Mouse (Mus musculus) heart, embryonic 13.5 days (tissue): ENCODE data around the gene Gm45717. TPM values are rescaled to one million over a fixed set of nuclear protein-coding genes. Genes with fewer than 3 reads are reported as not detected.

Experiments used
- ATAC-seq: fragments of 200-750 bp; cut with Nextera tagmentation; 2 replicates; pipeline ENCODE4 v1.8.0; 2017; ENCODE audit warnings: moderate TSS enrichment; ENCODE audit not compliant: insufficient number of reproducible peaks, low FRiP score, low TSS enrichment; ENCODE audit errors: extremely low read depth
- H3K27ac ChIP-seq: fragments of 300-500 bp; sonication (generic); replicated peaks from 2 replicates; pipeline ENCODE4 v1.5.1; 2015; ENCODE audit warnings: moderate library complexity, mild to moderate bottlenecking, inconsistent platforms
- H3K27me3 ChIP-seq: fragments of 300-500 bp; sonication (generic); replicated peaks from 2 replicates; pipeline ENCODE4 v1.6.1; 2015; ENCODE audit warnings: mild to moderate bottlenecking, inconsistent platforms
- H3K36me3 ChIP-seq: fragments of 300-500 bp; sonication (generic); 2 replicates; pipeline ENCODE4 v1.6.1; 2015; ENCODE audit warnings: mild to moderate bottlenecking, inconsistent platforms
- H3K4me1 ChIP-seq: fragments of 300-500 bp; sonication (generic); 2 replicates; pipeline ENCODE4 v1.6.1; 2015; ENCODE audit warnings: inconsistent platforms
- H3K4me2 ChIP-seq: fragments of 300-500 bp; sonication (generic); 2 replicates; pipeline ENCODE4 v1.6.1; 2015; ENCODE audit warnings: inconsistent platforms, mild to moderate bottlenecking, moderate library complexity
- H3K4me3 ChIP-seq: fragments of 300-500 bp; sonication (generic); 2 replicates; pipeline ENCODE4 v1.5.1; 2015; ENCODE audit warnings: moderate library complexity, mild to moderate bottlenecking, inconsistent platforms
- H3K9ac ChIP-seq: fragments of 300-500 bp; sonication (generic); 2 replicates; pipeline ENCODE4 v1.6.1; 2015; ENCODE audit warnings: inconsistent platforms, mild to moderate bottlenecking, moderate library complexity
- H3K9me3 ChIP-seq: fragments of 300-500 bp; sonication (generic); 2 replicates; pipeline ENCODE4 v1.6.1; 2016; ENCODE audit warnings: inconsistent platforms
- WGBS: fragments of 180-500 bp; shearing (Covaris S2); methylation state at CpG from one replicate; pipeline ENCODE4 v1.1.7; 2015; ENCODE audit warnings: mixed read lengths; 5-methylcytosine and 5-hydroxymethylcytosine counted together
- polyA plus RNA-seq: library from polyadenylated mRNA; unstranded; fragments of >200 nt; fragmentation: Nextera tagmentation; extraction: Ambion mirVana; gene quantifications from 2 replicates; pipeline ENCODE4 v1.2.1, GENCODE M21; 2015

Gm45717 gene
- polyA plus RNA-seq, 1 experiment from 2014 or later: not detected

- peaks cover 51% of the 10 kb centered on the region for H3K4me1 ChIP-seq
- no peak for ATAC-seq
- 0 out of 2 replicates have a peak, but pooled peaks cover 8% of the 10 kb centered on the region for H3K27me3 ChIP-seq
- H3K36me3 ChIP-seq: peaks cover 31% of the 10 kb centered on the region
- H3K4me3 ChIP-seq: peak overlapping the region; percentile 66; the same call in 1 of the 2 replicates
- peak overlapping the region; percentile 77; the same call in 1 of the 2 replicates for H3K4me2 ChIP-seq
- peak overlapping the region; percentile 91; the same call in 1 of the 2 replicates for H3K27ac ChIP-seq
- 0 out of 2 replicates have a peak overlapping the region, but pooled peaks have one; percentile 58 for H3K9ac ChIP-seq
- 84% methylated on average over 10 of the region's 10 CpGs for WGBS
- H3K9me3 ChIP-seq: no peaks in the 10 kb centered on the region
These were observed 12.9 kb downstream of the Gm45717 start for GRCm38 (mm10) chr7:140942811-140943210.

DNA sequence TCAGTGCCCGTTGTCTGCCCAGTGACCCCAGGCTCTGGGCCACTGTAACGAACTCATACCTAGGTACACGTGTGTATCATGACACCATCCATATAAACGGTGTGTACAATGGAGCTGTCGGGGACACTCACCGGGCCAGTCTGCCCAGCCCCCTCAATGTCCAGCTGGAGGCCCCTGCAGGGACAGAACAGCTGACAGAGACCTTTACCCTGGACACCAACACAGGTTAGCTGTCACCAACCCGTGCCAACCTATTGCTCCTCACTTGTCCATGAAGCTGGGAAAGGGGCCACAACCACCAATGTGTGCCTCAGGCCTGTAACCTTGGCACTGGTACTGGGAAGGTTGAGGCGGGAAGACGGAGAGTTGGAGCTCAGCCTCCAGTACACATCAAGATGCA lies 13.4 kb downstream of the Gm45717 start:
- Histone ChIP-seq H3K4me3 (peak overlapping the region; percentile 66), H3K27me3 (0 out of 2 replicates have a peak, but pooled peaks cover 13% of the 10 kb centered on the region), H3K4me1 (peaks cover 46% of the 10 kb centered on the region), H3K36me3 (peaks cover 26% of the 10 kb centered on the region), H3K27ac (peak overlapping the region; percentile 91), H3K4me2 (peak overlapping the region; percentile 77), H3K9me3 (no peaks in the 10 kb centered on the region), H3K9ac (peak overlapping the region; percentile 91)
- 58% methylated on average over 9 of the region's 9 CpGs for WGBS
- ATAC-seq: no peak

DNA sequence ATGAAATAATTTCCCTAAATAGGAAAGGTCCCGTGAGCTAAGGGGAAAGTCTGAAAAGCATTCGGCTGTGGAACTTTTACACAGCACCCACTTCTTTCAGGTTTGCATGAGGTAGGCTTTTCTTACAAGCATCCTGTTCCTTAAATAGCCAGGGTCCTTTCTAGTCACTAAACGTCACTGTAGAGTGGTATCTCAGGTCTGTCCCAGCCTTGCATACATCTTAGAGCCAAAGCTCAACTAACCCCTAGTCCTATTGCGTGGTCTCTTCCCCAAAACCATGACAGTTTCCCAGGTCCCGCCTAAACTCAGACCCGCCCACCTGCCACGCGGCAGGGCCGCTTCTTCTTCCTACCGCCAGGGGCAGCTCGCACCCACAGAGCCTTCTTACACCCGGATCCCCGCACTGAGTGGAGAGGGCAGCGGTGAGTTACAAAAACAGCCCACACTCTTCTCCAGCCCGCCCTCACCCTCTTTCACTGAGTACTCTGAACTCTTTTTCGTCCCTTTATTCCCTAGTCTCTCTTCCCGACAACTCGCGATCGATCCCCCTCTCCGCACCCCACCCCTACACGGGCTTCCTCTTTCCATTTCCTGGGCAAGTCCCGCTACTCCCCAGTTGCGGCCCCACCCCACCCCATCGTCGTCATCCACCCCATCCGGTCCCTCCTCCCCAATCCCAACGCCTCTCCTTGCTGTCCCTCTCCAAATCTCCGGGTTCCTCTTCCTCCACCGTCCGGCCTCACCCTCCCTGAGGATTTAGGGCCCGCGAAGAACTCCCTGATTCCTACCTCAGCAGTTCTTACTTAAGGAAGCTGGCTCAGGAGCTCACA lies 14.3 kb downstream of the Gm45717 start, which contains the start of gene Pgghg:
TSS of gene Pgghg (plus strand) at position 170 of the 830 bp plus-strand sequence.
- Histone ChIP-seq H3K4me2 (peak within 1 kb of the TSS; percentile 77), H3K9me3 (no peaks in the 10 kb centered on the region), H3K36me3 (peaks cover 17% of the 10 kb centered on the region), H3K4me1 (peaks cover 38% of the 10 kb centered on the region), H3K27ac (peak within 1 kb of the TSS; percentile 91), H3K27me3 (peaks cover 22% of the 10 kb centered on the region; the same call in 1 of the 2 replicates), H3K4me3 (peak within 1 kb of the TSS; percentile 66), H3K9ac (peak within 1 kb of the TSS; percentile 91)
- WGBS: 3% methylated on average over 33 of the region's 33 CpGs
- peak; percentile 79 for ATAC-seq

GRCm38 (mm10) chr7:140939669-140940171 lies 16.0 kb downstream of the Gm45717 start:
- H3K4me3 ChIP-seq: no peak overlapping the region
- H3K27ac ChIP-seq: no peak overlapping the region
- no peak for ATAC-seq
- 10% methylated on average over 6 of the region's 8 CpGs for WGBS
- no peaks in the 10 kb centered on the region for H3K9me3 ChIP-seq
- H3K27me3 ChIP-seq: peaks cover 34% of the 10 kb centered on the region
- H3K9ac ChIP-seq: peak overlapping the region; percentile 66
- H3K4me2 ChIP-seq: peak overlapping the region; percentile 20; the same call in 1 of the 2 replicates
- peaks cover under 1% of the 10 kb centered on the region; the same call in 1 of the 2 replicates for H3K36me3 ChIP-seq
- peaks cover 32% of the 10 kb centered on the region for H3K4me1 ChIP-seq

- WGBS: 25% methylated on average over 2 of the region's 2 CpGs
- Histone ChIP-seq H3K4me3 (no peak overlapping the region), H3K9me3 (no peaks in the 10 kb centered on the region), H3K27ac (no peak overlapping the region), H3K9ac (no peak overlapping the region), H3K4me1 (peaks cover 32% of the 10 kb centered on the region), H3K36me3 (no peaks in the 10 kb centered on the region), H3K27me3 (peaks cover 38% of the 10 kb centered on the region), H3K4me2 (no peak overlapping the region)
- no peak for ATAC-seq
These were observed 16.8 kb downstream of the Gm45717 start for GRCm38 (mm10) chr7:140938896-140939295.

DNA sequence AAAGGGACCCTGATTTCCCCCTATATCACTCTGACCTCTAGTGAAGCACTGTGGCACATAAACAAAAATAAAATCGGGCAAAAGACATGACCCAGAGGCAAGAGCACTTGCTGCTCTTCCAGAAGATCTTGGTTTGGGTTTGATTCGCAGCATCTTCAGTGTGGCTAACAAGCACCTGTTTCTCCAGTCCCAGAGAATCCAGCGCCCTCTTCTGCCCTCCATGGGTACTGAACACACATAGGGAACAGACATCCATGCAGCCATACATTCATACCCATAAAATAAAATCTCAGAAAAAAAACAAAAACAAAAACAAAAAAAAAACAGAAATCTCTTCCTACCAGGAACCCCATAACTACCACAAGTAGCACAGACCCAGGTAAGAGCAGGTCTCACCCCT lies 17.3 kb downstream of the Gm45717 start:
- no peaks in the 10 kb centered on the region for H3K36me3 ChIP-seq
- H3K9me3 ChIP-seq: no peaks in the 10 kb centered on the region
- no peak overlapping the region for H3K4me3 ChIP-seq
- peaks cover 39% of the 10 kb centered on the region for H3K27me3 ChIP-seq
- peaks cover 32% of the 10 kb centered on the region for H3K4me1 ChIP-seq
- H3K4me2 ChIP-seq: no peak overlapping the region
- 43% methylated on average over 3 of the region's 3 CpGs for WGBS
- H3K9ac ChIP-seq: no peak overlapping the region
- no peak for ATAC-seq
- H3K27ac ChIP-seq: no peak overlapping the region

DNA sequence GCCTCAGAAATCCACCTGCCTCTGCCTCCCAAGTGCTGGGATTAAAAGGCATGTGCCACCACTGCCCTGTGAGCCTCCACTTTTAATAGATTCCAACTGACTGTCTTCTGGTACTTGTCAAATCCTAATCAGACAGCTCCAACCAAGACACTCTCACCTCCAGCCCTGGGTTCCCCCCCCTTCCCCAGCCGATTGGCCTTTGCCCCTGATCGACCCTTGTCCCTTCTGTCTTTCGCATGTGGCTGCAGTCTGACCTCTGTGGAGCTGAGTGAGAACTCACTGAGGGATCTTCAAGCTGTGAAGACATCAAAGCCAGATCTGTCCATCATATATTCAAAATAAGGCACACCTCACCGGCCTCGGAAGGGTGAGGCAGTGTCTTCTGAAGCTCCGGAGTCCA lies 28.6 kb downstream of the Gm45717 start:
- peaks cover 10% of the 10 kb centered on the region for H3K4me1 ChIP-seq
- no peaks in the 10 kb centered on the region for H3K36me3 ChIP-seq
- WGBS: 70% methylated on average over 6 of the region's 6 CpGs
- H3K4me2 ChIP-seq: no peak overlapping the region
- H3K4me3 ChIP-seq: no peak overlapping the region
- H3K9me3 ChIP-seq: peaks cover 6% of the 10 kb centered on the region; the same call in 1 of the 2 replicates
- H3K9ac ChIP-seq: no peak overlapping the region
- ATAC-seq: no peak
- peaks cover 43% of the 10 kb centered on the region for H3K27me3 ChIP-seq
- no peak overlapping the region for H3K27ac ChIP-seq

DNA sequence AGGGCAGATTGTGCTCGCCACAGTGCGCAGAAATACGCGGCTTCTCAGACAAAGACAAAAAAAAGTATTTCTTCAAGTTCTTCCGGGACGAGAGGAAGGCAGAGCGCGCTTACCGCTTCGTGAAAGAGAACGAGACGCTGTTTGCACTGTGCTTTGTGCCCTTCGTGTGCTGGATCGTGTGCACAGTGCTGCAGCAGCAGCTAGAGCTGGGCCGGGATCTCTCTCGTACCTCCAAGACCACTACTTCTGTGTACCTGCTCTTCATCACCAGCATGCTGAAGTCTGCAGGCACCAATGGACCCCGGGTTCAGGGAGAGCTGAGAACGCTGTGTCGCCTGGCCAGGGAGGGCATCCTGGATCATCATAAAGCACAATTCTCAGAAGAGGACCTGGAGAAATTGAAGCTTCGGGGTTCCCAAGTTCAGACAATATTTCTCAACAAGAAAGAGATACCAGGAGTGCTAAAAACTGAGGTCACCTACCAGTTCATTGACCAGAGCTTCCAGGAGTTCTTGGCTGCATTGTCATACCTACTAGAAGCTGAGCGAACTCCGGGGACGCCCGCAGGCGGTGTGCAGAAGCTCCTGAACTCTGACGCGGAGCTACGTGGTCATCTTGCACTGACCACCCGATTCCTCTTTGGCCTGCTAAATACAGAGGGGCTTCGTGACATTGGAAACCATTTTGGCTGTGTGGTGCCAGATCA lies 32.5 kb downstream of the Gm45717 start:
- no peak overlapping the region for H3K9ac ChIP-seq
- peaks cover 14% of the 10 kb centered on the region for H3K4me1 ChIP-seq
- no peak overlapping the region for H3K27ac ChIP-seq
- no peaks in the 10 kb centered on the region for H3K9me3 ChIP-seq
- ATAC-seq: no peak
- peak overlapping the region; percentile 46 for H3K4me3 ChIP-seq
- H3K27me3 ChIP-seq: peaks cover 80% of the 10 kb centered on the region
- no peaks in the 10 kb centered on the region for H3K36me3 ChIP-seq
- H3K4me2 ChIP-seq: peak overlapping the region; percentile 69
- 22% methylated on average over 30 of the region's 30 CpGs for WGBS

GRCm38 (mm10) chr7:140922398-140923069 lies 33.2 kb downstream of the Gm45717 start:
- peaks cover 14% of the 10 kb centered on the region for H3K4me1 ChIP-seq
- ATAC-seq: no peak
- 1% methylated on average over 49 of the region's 49 CpGs for WGBS
- peaks cover 87% of the 10 kb centered on the region for H3K27me3 ChIP-seq
- no peaks in the 10 kb centered on the region for H3K36me3 ChIP-seq
- H3K4me3 ChIP-seq: peak overlapping the region; percentile 46
- no peak overlapping the region for H3K9ac ChIP-seq
- H3K9me3 ChIP-seq: no peaks in the 10 kb centered on the region
- no peak overlapping the region for H3K27ac ChIP-seq
- H3K4me2 ChIP-seq: peak overlapping the region; percentile 69

GRCm38 (mm10) chr7:140921225-140921975 lies 34.3 kb downstream of the Gm45717 start:
- Histone ChIP-seq H3K9me3 (no peaks in the 10 kb centered on the region), H3K27me3 (peaks cover 92% of the 10 kb centered on the region), H3K27ac (no peak overlapping the region), H3K9ac (no peak overlapping the region), H3K36me3 (no peaks in the 10 kb centered on the region), H3K4me3 (no peak overlapping the region), H3K4me1 (peaks cover 14% of the 10 kb centered on the region), H3K4me2 (no peak overlapping the region)
- WGBS: 25% methylated on average over 22 of the region's 22 CpGs
- no peak for ATAC-seq
